Mouse (Mus musculus): ENCODE results near the gene St6galnac3.
A peak's percentile ranks its signal among the peaks of the same experiment; 100 is the strongest.

Gene St6galnac3

DNA sequence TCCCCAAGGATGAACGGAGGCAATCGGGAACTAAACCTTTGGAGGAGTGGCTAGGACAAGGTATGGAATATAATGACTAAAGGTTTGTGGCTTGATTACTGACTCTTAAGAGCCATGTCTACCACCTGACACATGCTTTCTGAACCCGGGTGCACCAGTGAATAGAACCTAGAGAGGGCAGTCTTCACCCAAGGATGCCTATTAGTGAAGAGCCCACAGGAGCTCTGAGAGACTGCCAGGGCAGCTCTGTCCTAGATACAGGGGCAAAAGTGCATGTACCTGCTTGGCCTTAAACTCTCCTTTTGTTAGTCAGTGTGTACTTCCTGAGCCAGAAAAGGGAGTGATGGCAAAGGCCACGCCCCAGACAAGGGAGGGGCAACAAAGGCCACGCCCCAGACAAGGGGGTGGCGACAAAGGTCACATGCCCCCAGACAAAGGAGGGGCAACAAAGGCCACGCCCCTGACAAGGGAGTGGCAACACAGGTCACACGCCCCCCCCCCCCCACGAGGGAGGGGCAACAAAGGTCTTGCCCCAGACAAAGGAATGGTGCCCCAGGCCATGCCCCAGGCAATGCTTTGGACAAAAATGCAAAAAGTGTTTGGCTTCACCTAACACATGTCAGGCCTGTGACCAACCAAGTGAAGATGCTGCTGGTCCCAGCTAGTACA lies 376.0 kb downstream of the St6galnac3 start:
- Histone ChIP-seq H3K27me3 (ENCODE audit: control insufficient read depth, insufficient read depth, low read length, poor library complexity, severe bottlenecking) (no peaks in the 10 kb centered on the region), H3K36me3 (ENCODE audit: control insufficient read depth, insufficient read depth, low read length, poor library complexity, severe bottlenecking) (no peaks in the 10 kb centered on the region)
- no peak for DNase-seq (ENCODE audit: low read depth, low spot score)

DNA sequence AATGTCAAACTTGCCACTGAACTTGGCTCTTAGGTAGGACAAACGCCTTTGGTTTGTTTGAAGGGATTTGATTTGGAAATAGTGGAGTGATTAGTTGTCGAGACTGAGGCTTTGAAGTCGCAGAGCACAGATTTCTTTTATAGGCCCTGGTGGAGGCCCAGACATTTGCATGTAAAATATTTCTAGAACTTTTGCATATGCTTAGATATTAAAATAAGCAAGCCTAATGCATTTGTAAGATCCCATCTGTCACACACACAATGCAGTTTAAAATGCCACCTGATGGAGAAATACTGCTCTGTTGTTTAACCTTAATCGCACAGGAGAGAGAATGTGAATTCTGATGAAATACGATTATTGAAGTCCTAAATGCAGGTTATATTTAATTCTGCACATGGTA lies 380.0 kb downstream of the St6galnac3 start:
- no peak for DNase-seq (ENCODE audit: low read depth, low spot score)
- H3K27me3 ChIP-seq (ENCODE audit: control insufficient read depth, insufficient read depth, low read length, poor library complexity, severe bottlenecking), result no peaks in the 10 kb centered on the region
- H3K36me3 ChIP-seq (ENCODE audit: control insufficient read depth, insufficient read depth, low read length, poor library complexity, severe bottlenecking), result no peaks in the 10 kb centered on the region

DNA sequence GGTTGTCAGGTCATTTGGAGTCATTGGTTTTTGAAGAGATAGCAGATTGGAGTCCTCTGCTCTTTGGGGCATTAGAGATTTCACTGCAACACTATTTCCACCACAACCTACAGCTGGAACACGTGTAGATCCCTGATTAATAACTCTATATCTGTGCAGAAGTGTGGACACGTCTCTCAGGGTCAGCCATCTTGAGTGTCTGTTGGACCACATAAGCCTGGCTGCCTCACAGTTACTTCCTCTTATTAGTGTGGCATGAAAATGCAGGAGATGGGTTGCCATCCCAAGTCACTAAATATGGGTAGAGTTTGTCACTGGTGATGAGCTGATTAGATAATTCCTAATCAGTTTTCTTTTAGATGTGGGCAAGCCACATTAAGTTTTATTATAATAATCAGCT lies 385.0 kb downstream of the St6galnac3 start:
- no peak for DNase-seq (ENCODE audit: low read depth, low spot score)
- H3K36me3 ChIP-seq (ENCODE audit: control insufficient read depth, insufficient read depth, low read length, poor library complexity, severe bottlenecking), result no peaks in the 10 kb centered on the region
- H3K27me3 ChIP-seq (ENCODE audit: control insufficient read depth, insufficient read depth, low read length, poor library complexity, severe bottlenecking), result no peaks in the 10 kb centered on the region

DNA sequence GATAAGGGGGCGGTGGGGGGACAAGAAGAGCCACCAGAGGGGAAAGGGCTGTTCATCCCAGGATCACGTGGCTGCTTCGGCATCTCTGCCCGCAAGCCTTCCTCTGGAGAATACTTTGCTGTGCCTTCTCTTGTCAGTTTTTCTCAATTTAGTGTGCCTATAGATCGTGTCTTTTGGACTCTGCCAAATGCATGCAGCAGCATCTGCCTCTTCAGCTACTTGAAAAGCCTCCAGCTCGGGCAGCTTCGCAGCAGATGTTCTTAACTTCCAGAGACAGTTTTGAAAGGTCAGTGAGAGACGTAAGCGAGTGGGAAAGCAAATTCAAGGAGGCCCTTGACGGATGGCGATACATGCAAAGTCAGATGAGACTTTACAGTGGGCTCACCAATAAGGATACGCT lies 385.9 kb downstream of the St6galnac3 start:
- H3K27me3 ChIP-seq (ENCODE audit: control insufficient read depth, insufficient read depth, low read length, poor library complexity, severe bottlenecking), result no peaks in the 10 kb centered on the region
- H3K36me3 ChIP-seq (ENCODE audit: control insufficient read depth, insufficient read depth, low read length, poor library complexity, severe bottlenecking), result no peaks in the 10 kb centered on the region
- DNase-seq (ENCODE audit: low read depth, low spot score), result no peak

DNA sequence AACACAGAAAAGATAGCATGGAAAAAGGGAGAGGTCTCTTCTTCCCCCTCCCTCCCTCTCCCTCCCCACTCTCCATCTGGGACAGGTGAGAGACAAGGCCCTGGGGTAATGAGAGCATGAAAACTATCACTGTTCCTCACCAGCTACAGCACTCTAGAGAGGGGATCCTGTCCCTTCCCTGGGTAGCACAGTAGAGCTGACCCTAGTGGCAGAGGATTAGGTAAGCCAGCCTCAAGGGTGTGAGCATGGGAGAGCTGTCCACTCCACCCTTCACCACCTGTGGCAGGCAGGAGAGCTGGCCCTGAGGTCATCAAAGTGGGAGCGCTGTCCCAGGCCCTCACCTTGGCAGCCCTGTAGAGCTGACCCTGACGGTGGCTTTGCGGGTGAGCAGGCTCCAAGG lies 387.2 kb downstream of the St6galnac3 start:
- Histone ChIP-seq H3K36me3 (ENCODE audit: control insufficient read depth, insufficient read depth, low read length, poor library complexity, severe bottlenecking) (no peaks in the 10 kb centered on the region), H3K27me3 (ENCODE audit: control insufficient read depth, insufficient read depth, low read length, poor library complexity, severe bottlenecking) (no peaks in the 10 kb centered on the region)
- DNase-seq (ENCODE audit: low read depth, low spot score), result no peak

DNA sequence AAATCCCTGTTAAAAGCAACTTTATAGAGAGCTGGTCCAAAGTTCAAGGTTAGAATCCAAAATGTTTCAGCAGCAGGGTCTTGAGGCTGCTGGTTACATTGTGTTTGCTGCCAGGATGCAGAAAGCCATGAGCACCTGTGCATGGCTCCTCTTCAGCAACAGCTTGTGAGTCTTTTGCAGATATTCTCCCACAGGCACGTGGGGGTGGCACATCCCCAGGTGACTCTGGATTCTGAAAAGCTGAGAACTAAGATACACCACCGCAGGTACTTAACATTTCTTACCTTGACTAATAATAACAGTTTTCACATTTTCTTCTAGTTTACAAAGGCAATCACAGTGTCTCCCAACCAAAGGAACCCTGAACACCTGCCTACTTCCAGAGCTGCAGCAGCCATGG lies 387.8 kb downstream of the St6galnac3 start:
- DNase-seq (ENCODE audit: low read depth, low spot score), result no peak
- H3K27me3 ChIP-seq (ENCODE audit: control insufficient read depth, insufficient read depth, low read length, poor library complexity, severe bottlenecking), result no peaks in the 10 kb centered on the region
- H3K36me3 ChIP-seq (ENCODE audit: control insufficient read depth, insufficient read depth, low read length, poor library complexity, severe bottlenecking), result no peaks in the 10 kb centered on the region

DNA sequence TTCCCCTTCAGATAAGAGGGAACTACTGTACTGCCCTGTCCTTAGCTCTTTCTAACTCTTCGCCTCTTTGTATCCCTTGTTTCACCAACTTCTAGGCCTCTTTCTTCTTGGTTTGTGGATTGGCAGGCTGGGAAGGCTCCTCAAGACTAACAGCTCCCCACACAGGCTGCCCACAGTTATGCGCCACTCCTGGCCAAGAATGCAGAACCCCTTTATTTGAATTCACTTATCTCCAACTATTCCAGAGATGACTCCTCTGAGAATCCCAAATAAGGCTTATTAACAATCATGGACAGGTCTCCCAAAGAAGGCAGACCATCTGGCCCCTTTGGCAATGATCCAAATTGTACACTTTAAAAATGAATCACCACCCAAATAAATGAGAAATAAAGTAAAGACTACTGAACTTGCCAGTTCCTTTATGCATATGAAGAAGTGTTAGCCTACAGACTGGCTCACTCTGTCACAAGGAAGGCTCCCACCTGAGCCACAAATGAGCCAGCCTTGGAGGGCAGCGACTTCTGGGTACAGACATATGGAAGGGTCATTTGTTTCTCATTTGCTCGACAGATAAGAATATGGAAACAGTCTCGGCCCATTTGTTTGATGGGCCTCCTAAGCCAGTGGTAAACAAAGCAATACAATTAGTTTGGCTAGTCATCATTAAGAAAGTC lies 390.7 kb downstream of the St6galnac3 start:
- H3K27me3 ChIP-seq (ENCODE audit: control insufficient read depth, insufficient read depth, low read length, poor library complexity, severe bottlenecking), result no peaks in the 10 kb centered on the region
- no peaks in the 10 kb centered on the region for H3K36me3 ChIP-seq (ENCODE audit: control insufficient read depth, insufficient read depth, low read length, poor library complexity, severe bottlenecking)
- no peak for DNase-seq (ENCODE audit: low read depth, low spot score)

DNA sequence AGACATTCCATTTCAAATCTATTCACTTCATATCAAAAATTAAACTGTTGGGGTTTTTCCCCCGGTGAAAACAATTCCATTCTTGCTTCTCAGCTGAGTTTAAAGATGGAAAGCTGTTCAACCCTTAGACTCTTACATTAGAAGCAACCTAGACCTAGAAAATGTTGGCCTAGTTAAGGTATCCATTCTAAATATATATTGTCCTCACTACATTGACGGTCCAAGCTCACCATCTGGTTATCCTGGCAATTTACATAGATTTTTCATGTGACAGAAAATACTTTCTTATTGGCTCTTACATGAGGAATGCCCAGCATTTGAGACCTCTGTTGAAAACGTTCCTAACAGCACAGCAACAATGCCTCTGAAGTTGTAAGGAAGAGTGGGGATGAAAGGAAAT lies 400.7 kb downstream of the St6galnac3 start:
- Histone ChIP-seq H3K27me3 (ENCODE audit: control insufficient read depth, insufficient read depth, low read length, poor library complexity, severe bottlenecking) (no peaks in the 10 kb centered on the region), H3K36me3 (ENCODE audit: control insufficient read depth, insufficient read depth, low read length, poor library complexity, severe bottlenecking) (no peaks in the 10 kb centered on the region)
- DNase-seq (ENCODE audit: low read depth, low spot score), result no peak

DNA sequence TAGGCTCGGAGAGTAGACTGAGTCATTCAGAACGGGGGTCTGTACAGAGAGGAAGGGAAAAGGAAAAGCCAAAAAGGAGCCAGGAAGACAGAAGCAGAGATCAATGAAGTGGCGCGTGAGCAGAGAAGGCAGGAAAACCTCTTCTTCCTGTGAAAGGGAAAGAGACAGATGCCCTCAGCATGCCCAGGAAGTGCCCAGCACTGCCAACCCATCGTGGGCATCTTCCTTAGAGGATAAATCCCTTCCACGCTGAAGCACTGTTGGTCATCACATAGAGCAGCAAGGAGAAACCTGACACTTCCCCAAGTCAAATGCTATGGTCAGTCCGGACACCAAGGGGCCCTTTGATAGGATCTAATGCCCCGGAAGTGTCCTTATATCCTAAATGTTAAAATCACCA lies 401.5 kb downstream of the St6galnac3 start:
- no peaks in the 10 kb centered on the region for H3K27me3 ChIP-seq (ENCODE audit: control insufficient read depth, insufficient read depth, low read length, poor library complexity, severe bottlenecking)
- no peak for DNase-seq (ENCODE audit: low read depth, low spot score)
- no peaks in the 10 kb centered on the region for H3K36me3 ChIP-seq (ENCODE audit: control insufficient read depth, insufficient read depth, low read length, poor library complexity, severe bottlenecking)

DNA sequence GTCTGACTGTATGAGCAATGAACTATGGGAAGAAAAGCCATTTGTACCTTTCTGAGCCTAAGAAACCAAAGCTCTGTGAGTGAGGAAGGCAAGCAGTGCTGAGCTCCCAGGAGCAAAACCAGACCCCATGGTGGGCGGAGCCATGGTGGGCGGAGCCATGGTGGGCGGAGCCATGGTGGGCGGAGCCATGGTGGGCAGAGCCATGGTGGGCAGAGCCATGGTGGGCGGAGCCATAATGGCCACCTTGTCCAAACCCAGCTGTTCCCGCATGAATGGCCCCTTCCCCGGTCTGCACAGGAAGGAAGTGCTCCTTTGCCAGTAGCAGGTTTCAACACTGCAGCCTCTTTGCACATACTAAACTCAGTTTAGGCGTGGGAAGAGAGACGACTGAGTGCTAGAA lies 411.4 kb downstream of the St6galnac3 start:
- H3K36me3 ChIP-seq (ENCODE audit: control insufficient read depth, insufficient read depth, low read length, poor library complexity, severe bottlenecking), result no peaks in the 10 kb centered on the region
- no peaks in the 10 kb centered on the region for H3K27me3 ChIP-seq (ENCODE audit: control insufficient read depth, insufficient read depth, low read length, poor library complexity, severe bottlenecking)
- DNase-seq (ENCODE audit: low read depth, low spot score), result peak; percentile 1

DNA sequence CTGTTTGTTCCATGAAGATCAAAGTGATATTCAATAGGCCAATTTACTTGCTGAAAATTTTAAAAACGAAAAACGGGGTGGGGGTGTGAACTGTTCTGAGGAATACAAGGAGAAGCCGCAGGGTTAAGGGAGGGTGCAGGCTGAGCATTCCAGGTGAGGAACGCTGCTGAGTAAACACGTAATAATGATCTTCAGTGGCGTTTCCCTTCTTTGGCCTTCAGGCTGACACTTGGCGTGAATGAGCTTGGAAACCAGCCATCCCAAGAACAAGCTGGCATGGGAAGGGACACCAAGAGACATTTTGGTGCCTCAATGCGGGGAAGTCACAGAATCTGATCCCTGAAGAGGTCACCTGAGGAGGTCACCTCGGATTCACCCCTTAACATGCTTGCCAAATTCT lies 411.8 kb downstream of the St6galnac3 start:
- H3K27me3 ChIP-seq (ENCODE audit: control insufficient read depth, insufficient read depth, low read length, poor library complexity, severe bottlenecking), result no peaks in the 10 kb centered on the region
- DNase-seq (ENCODE audit: low read depth, low spot score), result no peak
- no peaks in the 10 kb centered on the region for H3K36me3 ChIP-seq (ENCODE audit: control insufficient read depth, insufficient read depth, low read length, poor library complexity, severe bottlenecking)

DNA sequence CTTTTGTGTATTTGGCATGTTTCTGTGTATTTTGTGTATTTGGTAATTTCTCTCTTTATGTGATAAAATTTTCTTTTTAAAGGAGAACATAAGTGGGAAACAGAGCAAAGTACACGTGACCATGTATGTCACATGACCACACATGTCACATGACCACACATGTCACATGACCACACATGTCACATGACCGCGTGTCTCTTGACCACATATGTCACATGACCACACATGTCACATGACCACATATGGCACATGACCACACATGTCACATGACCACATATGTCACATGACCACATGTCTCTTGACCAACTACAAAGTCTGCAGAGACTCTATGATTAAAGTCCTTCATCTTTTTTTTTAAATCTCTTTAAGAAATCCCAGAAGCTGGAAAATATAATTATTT lies 413.0 kb downstream of the St6galnac3 start:
- DNase-seq (ENCODE audit: low read depth, low spot score), result peak; percentile 26
- Histone ChIP-seq H3K36me3 (ENCODE audit: control insufficient read depth, insufficient read depth, low read length, poor library complexity, severe bottlenecking) (no peaks in the 10 kb centered on the region), H3K27me3 (ENCODE audit: control insufficient read depth, insufficient read depth, low read length, poor library complexity, severe bottlenecking) (no peaks in the 10 kb centered on the region)

DNA sequence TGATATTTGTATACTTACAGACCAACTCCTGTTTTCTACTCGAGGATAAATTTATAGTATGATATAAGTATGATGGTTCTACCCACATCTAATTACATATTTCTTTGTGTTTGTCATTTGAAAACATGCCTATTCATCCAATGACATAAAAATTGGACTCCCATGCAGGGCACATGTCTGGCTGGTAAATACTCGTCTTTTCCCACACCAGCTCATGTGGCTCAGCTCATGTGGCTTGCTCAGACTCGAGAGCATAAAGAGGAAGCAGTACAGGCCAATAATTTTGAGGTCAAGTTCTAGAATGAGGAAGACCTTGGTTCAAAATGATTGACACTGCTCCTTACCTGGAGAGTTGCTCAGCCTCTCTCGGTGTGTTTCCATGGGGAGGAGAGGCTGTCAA lies 416.6 kb downstream of the St6galnac3 start:
- H3K36me3 ChIP-seq (ENCODE audit: control insufficient read depth, insufficient read depth, low read length, poor library complexity, severe bottlenecking), result no peaks in the 10 kb centered on the region

DNA sequence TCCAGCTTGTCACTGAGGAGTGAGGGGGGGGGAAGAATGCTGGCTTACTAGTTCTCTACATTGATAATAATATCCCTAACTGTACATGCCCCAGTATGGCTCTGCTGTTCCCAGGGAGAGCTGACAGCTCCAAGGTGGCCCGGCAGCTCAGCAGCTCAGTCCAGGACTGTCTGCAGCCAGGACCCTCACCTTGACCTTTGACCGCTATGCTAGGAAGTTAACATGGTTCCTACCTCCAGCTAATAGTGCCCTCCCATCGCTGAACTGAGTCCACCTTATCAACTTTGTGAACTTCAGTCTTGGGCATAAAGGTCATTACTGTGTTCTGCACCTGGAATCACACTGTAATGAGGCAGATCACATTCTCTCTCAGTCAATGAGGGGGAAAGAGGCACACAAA lies 419.8 kb downstream of the St6galnac3 start:
- Histone ChIP-seq H3K27me3 (ENCODE audit: control insufficient read depth, insufficient read depth, low read length, poor library complexity, severe bottlenecking) (no peaks in the 10 kb centered on the region), H3K36me3 (ENCODE audit: control insufficient read depth, insufficient read depth, low read length, poor library complexity, severe bottlenecking) (no peaks in the 10 kb centered on the region)
- no peak for DNase-seq (ENCODE audit: low read depth, low spot score)

More for the DNA sequence above, 416.6 kb downstream of the St6galnac3 start:
- DNase-seq (ENCODE audit: low read depth, low spot score), result no peak
- H3K27me3 ChIP-seq (ENCODE audit: control insufficient read depth, insufficient read depth, low read length, poor library complexity, severe bottlenecking), result no peaks in the 10 kb centered on the region

DNA sequence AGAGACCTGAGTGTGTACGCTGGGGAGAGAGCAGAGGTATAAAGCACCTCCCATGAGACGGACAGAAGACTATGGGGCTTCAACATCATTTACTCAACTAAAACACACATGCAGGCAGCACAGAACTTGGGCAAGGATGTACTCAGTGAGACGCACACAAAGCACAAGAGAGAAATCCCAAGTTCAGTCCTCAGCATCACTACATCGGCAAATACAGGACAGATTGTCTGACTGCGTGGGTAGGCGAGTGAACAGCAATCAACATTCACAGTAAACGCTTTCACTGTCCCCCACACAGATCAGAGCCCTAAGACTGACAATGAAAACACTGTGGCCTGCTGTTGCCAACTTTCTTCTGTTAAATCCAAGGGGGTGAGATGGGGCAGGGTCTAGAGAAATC lies 422.6 kb downstream of the St6galnac3 start:
- no peak for DNase-seq (ENCODE audit: low read depth, low spot score)
- Histone ChIP-seq H3K36me3 (ENCODE audit: control insufficient read depth, insufficient read depth, low read length, poor library complexity, severe bottlenecking) (no peaks in the 10 kb centered on the region), H3K27me3 (ENCODE audit: control insufficient read depth, insufficient read depth, low read length, poor library complexity, severe bottlenecking) (no peaks in the 10 kb centered on the region)

All from splenic B cell, adult 2 months (primary cell).